Mouse (Mus musculus): ENCODE results near the gene Col6a4. TPM values are rescaled to one million over a fixed set of nuclear protein-coding genes. Genes with fewer than 3 reads are reported as not detected.

Col6a4 gene
- polyA plus RNA-seq, 1 experiment from 2014 or later: not detected

GRCm38 (mm10) chr9:106126786-106127251 is 30.2 kb upstream of the Col6a4 start:
- no peak overlapping the region for H3K4me2 ChIP-seq (ENCODE audit: low read depth, low read length)

DNA sequence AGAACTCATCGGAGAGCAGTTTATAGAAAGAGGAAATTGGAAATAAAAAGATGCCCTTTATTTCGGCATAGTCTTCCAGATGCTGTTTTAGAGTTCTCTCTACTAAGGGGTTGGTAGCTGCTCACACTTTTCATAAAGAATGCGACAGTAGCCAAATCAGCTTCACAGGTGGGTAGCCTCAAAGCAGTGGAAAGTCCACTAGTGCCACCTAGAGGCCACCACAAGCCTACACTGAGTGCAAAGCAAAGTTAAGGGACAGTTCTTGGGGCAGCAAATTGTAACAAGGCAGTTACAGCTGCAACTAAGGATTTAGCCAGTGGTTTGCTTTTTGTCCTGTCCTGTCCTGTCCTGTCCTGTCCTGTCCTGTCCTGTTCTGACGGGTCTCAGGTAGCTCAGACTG is 27.0 kb upstream of the Col6a4 start:
- ATAC-seq (replicated peaks; ENCODE audit: insufficient number of reproducible peaks, low FRiP score, low TSS enrichment, low read depth): no peak
- no peaks in the 10 kb centered on the region for H3K27me3 ChIP-seq (ENCODE audit: control insufficient read depth, insufficient read depth, low read length)
- no peak overlapping the region for H3K9ac ChIP-seq (replicated peaks; ENCODE audit: low read length)
- no peak overlapping the region for H3K4me2 ChIP-seq (ENCODE audit: low read depth, low read length)
- no peaks in the 10 kb centered on the region; the same call in none of the 2 replicates for H3K4me1 ChIP-seq (ENCODE audit: control insufficient read depth, insufficient read depth, low read length)
- no peaks in the 10 kb centered on the region for H3K9me3 ChIP-seq (replicated peaks; ENCODE audit: control insufficient read depth, low read length)
- no peak overlapping the region for H3K4me3 ChIP-seq (ENCODE audit: low read depth, low read length)
- H3K36me3 ChIP-seq (replicated peaks; ENCODE audit: control insufficient read depth, insufficient read depth, low read depth, low read length): no peaks in the 10 kb centered on the region
- DNase-seq (ENCODE audit: low spot score): peak; percentile 71
- 52% methylated on average over 4 of the region's 4 CpGs for WGBS
- no peak overlapping the region for H3K27ac ChIP-seq (replicated peaks; ENCODE audit: low read depth, low read length)

More at GRCm38 (mm10) chr9:106126786-106127251, 30.2 kb upstream of the Col6a4 start:
- peak; percentile 93 for ATAC-seq (replicated peaks; ENCODE audit: insufficient number of reproducible peaks, low FRiP score, low TSS enrichment, low read depth)
- Histone ChIP-seq H3K4me1 (ENCODE audit: control insufficient read depth, insufficient read depth, low read length) (no peaks in the 10 kb centered on the region; the same call in none of the 2 replicates), H3K9me3 (replicated peaks; ENCODE audit: control insufficient read depth, low read length) (no peaks in the 10 kb centered on the region), H3K4me3 (ENCODE audit: low read depth, low read length) (no peak overlapping the region), H3K27me3 (ENCODE audit: control insufficient read depth, insufficient read depth, low read length) (no peaks in the 10 kb centered on the region), H3K36me3 (replicated peaks; ENCODE audit: control insufficient read depth, insufficient read depth, low read depth, low read length) (no peaks in the 10 kb centered on the region), H3K27ac (replicated peaks; ENCODE audit: low read depth, low read length) (no peak overlapping the region), H3K9ac (replicated peaks; ENCODE audit: low read length) (no peak overlapping the region)
- WGBS: 24% methylated on average over 2 of the region's 2 CpGs
- peak; percentile 79 for DNase-seq (ENCODE audit: low spot score)

- H3K36me3 ChIP-seq (replicated peaks; ENCODE audit: control insufficient read depth, insufficient read depth, low read depth, low read length): no peaks in the 10 kb centered on the region
- DNase-seq (ENCODE audit: low spot score) (no peak), ATAC-seq (replicated peaks; ENCODE audit: insufficient number of reproducible peaks, low FRiP score, low TSS enrichment, low read depth) (no peak)
- H3K4me2 ChIP-seq (ENCODE audit: low read depth, low read length): no peak overlapping the region
- H3K9me3 ChIP-seq (replicated peaks; ENCODE audit: control insufficient read depth, low read length): no peaks in the 10 kb centered on the region
- no peak overlapping the region for H3K4me3 ChIP-seq (ENCODE audit: low read depth, low read length)
- no peaks in the 10 kb centered on the region for H3K4me1 ChIP-seq (ENCODE audit: control insufficient read depth, insufficient read depth, low read length)
- H3K9ac ChIP-seq (replicated peaks; ENCODE audit: low read length): no peak overlapping the region
- WGBS: 77% methylated on average over 9 of the region's 9 CpGs
- H3K27me3 ChIP-seq (ENCODE audit: control insufficient read depth, insufficient read depth, low read length): no peaks in the 10 kb centered on the region
- H3K27ac ChIP-seq (replicated peaks; ENCODE audit: low read depth, low read length): no peak overlapping the region
Observed at GRCm38 (mm10) chr9:106119075-106119474, 22.5 kb upstream of the Col6a4 start.

DNA sequence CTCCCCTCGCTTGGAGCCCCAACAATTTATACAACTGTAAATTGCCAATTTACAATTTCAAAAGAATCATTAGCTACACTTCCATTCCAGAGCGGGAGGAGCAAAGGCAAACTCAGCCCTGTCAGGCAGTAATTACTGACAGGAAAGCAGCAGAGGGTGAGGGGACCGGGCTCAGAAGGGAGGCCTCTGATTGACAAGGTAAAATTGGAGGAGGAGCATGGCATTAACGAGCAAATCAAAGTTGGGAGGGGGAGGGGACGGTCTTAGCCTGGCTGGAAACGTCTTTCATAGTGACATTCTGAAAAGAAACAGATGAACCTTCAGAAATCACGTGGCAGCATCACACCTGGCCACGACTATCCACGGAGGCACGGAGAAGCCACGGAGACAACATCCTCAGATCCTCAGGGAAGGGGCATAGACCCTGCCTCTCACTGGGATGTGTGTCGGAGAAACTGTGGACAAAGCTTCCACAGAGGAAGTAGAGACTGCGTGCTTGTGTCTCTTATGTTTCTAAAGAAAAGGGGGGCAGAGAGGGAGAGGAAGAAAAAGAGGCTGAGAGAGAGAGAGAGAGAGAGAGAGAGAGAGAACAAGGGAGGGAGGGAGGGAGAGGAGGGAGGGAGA is 19.3 kb upstream of the Col6a4 start:
- H3K4me1 ChIP-seq (ENCODE audit: control insufficient read depth, insufficient read depth, low read length): no peaks in the 10 kb centered on the region
- WGBS: 22% methylated on average over 13 of the region's 13 CpGs
- H3K27ac ChIP-seq (replicated peaks; ENCODE audit: low read depth, low read length): no peak overlapping the region
- no peaks in the 10 kb centered on the region for H3K27me3 ChIP-seq (ENCODE audit: control insufficient read depth, insufficient read depth, low read length)
- no peak for ATAC-seq (replicated peaks; ENCODE audit: insufficient number of reproducible peaks, low FRiP score, low TSS enrichment, low read depth)
- H3K4me3 ChIP-seq (ENCODE audit: low read depth, low read length): no peak overlapping the region
- H3K4me2 ChIP-seq (ENCODE audit: low read depth, low read length): no peak overlapping the region
- H3K36me3 ChIP-seq (replicated peaks; ENCODE audit: control insufficient read depth, insufficient read depth, low read depth, low read length): no peaks in the 10 kb centered on the region
- H3K9me3 ChIP-seq (replicated peaks; ENCODE audit: control insufficient read depth, low read length): no peaks in the 10 kb centered on the region
- no peak overlapping the region for H3K9ac ChIP-seq (replicated peaks; ENCODE audit: low read length)
- DNase-seq (ENCODE audit: low spot score): peak; percentile 69

DNA sequence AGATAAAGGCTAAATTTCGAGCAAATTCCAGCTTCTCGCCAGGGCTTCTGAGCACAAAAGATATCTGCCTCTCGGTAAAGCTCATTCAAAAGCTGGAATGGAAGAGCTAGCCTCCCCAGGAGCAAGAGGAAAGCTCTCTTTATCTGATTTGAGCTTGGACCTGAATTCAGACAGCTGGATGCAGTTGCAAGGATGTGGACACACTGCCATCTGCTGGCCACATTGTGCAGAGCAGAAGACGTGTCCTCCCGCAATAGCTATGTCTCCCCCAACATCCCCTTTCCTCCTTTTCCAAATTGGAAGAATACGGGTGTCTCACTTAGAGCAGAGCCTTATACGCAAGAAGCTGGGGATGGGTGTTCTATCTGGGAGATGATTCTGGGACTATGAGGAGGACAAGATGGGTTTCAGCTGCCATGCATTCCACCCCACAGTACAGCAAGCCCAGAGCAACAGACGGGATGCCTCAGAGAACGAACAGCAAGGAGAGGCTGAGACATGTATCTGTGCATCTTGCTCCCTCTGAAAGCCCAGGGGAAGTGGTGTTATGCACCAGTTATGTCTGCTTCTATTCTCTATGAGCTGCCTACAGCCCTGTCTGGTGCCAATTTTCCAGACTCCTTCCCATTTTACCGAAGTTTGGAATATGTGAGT is 16.3 kb upstream of the Col6a4 start:
- ATAC-seq (replicated peaks; ENCODE audit: insufficient number of reproducible peaks, low FRiP score, low TSS enrichment, low read depth) (no peak), DNase-seq (ENCODE audit: low spot score) (peak; percentile 80)
- H3K4me1 ChIP-seq (ENCODE audit: control insufficient read depth, insufficient read depth, low read length): no peaks in the 10 kb centered on the region
- 35% methylated on average over 10 of the region's 10 CpGs for WGBS
- no peak overlapping the region for H3K27ac ChIP-seq (replicated peaks; ENCODE audit: low read depth, low read length)
- H3K36me3 ChIP-seq (replicated peaks; ENCODE audit: control insufficient read depth, insufficient read depth, low read depth, low read length): no peaks in the 10 kb centered on the region
- no peaks in the 10 kb centered on the region for H3K9me3 ChIP-seq (replicated peaks; ENCODE audit: control insufficient read depth, low read length)
- H3K27me3 ChIP-seq (ENCODE audit: control insufficient read depth, insufficient read depth, low read length): no peaks in the 10 kb centered on the region
- no peak overlapping the region for H3K4me3 ChIP-seq (ENCODE audit: low read depth, low read length)
- no peak overlapping the region for H3K4me2 ChIP-seq (ENCODE audit: low read depth, low read length)
- no peak overlapping the region for H3K9ac ChIP-seq (replicated peaks; ENCODE audit: low read length)

DNA sequence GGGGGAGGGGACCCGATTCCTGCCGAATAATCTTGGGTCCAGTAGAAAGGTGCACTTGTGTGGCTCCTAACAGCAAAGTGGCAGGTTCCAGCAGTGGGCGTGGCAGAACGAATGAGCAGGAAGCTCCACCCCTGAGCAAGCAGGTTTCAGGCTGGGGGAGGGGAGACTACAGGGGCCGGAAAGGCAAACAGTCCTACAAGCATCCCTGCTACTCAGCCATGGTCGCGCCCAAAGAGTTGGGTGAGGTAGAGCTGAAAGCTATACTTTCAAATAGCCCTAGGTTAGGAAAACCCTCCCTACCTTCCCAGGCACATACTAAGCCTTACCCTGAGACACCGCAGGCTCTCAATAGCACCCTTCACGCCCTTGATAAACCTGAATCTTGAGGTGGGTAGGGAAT is 9.7 kb upstream of the Col6a4 start:
- WGBS: 79% methylated on average over 9 of the region's 9 CpGs
- no peak overlapping the region for H3K9ac ChIP-seq (replicated peaks; ENCODE audit: low read length)
- ATAC-seq (replicated peaks; ENCODE audit: insufficient number of reproducible peaks, low FRiP score, low TSS enrichment, low read depth) (no peak), DNase-seq (ENCODE audit: low spot score) (no peak)
- H3K36me3 ChIP-seq (replicated peaks; ENCODE audit: control insufficient read depth, insufficient read depth, low read depth, low read length): no peaks in the 10 kb centered on the region
- no peaks in the 10 kb centered on the region for H3K9me3 ChIP-seq (replicated peaks; ENCODE audit: control insufficient read depth, low read length)
- H3K4me1 ChIP-seq (ENCODE audit: control insufficient read depth, insufficient read depth, low read length): no peaks in the 10 kb centered on the region
- H3K27me3 ChIP-seq (ENCODE audit: control insufficient read depth, insufficient read depth, low read length): no peaks in the 10 kb centered on the region
- H3K4me3 ChIP-seq (ENCODE audit: low read depth, low read length): no peak overlapping the region
- H3K27ac ChIP-seq (replicated peaks; ENCODE audit: low read depth, low read length): no peak overlapping the region
- H3K4me2 ChIP-seq (ENCODE audit: low read depth, low read length): no peak overlapping the region

DNA sequence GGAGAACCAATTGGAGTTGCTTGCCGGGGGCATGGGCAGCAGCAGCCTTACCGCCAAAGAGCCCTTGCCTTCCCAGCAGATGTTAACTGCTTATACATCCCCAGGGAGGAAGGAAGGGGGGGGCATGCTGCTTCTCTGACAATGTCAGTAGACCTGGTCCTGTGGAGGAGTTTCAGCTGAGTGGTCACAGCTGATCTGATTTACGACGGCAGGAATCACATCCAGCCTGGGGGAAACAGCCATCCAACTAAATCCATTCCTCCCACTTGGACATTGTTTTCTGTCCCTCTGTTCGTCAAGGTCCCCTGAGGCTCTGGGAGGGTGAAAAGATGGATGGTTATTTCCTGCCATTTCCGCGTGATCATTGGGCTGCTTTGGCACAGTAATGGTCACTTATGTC is 7.8 kb upstream of the Col6a4 start:
- Histone ChIP-seq H3K27ac (replicated peaks; ENCODE audit: low read depth, low read length) (no peak overlapping the region), H3K4me1 (ENCODE audit: control insufficient read depth, insufficient read depth, low read length) (no peaks in the 10 kb centered on the region), H3K4me3 (ENCODE audit: low read depth, low read length) (no peak overlapping the region), H3K4me2 (ENCODE audit: low read depth, low read length) (no peak overlapping the region), H3K9ac (replicated peaks; ENCODE audit: low read length) (no peak overlapping the region), H3K27me3 (ENCODE audit: control insufficient read depth, insufficient read depth, low read length) (no peaks in the 10 kb centered on the region), H3K36me3 (replicated peaks; ENCODE audit: control insufficient read depth, insufficient read depth, low read depth, low read length) (no peaks in the 10 kb centered on the region), H3K9me3 (replicated peaks; ENCODE audit: control insufficient read depth, low read length) (no peaks in the 10 kb centered on the region)
- DNase-seq (ENCODE audit: low spot score) (no peak), ATAC-seq (replicated peaks; ENCODE audit: insufficient number of reproducible peaks, low FRiP score, low TSS enrichment, low read depth) (no peak)
- WGBS: 78% methylated on average over 7 of the region's 7 CpGs

DNA sequence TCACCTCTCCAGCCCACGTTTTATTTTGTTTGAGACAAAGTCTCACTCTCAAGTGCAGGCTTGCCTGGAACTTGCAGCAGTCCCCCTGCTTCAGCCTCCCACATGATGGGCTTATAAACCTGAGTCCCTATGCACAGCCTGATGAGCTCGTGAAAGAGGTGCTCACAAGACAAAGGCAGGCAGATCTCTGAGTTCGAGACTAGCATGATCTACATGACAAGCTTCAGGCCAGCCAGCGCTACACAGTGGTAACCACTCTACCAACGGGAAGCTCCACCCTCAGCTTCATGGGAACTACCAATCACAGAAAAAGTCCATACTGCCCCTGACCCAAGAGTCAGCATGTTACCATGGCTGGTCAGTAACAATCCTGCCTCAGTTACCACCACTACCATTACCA is 4.6 kb upstream of the Col6a4 start:
- 74% methylated on average over 5 of the region's 5 CpGs for WGBS
- no peak overlapping the region for H3K4me3 ChIP-seq (ENCODE audit: low read depth, low read length)
- no peaks in the 10 kb centered on the region for H3K36me3 ChIP-seq (replicated peaks; ENCODE audit: control insufficient read depth, insufficient read depth, low read depth, low read length)
- H3K27me3 ChIP-seq (ENCODE audit: control insufficient read depth, insufficient read depth, low read length): no peaks in the 10 kb centered on the region
- H3K4me1 ChIP-seq (ENCODE audit: control insufficient read depth, insufficient read depth, low read length): no peaks in the 10 kb centered on the region
- H3K9ac ChIP-seq (replicated peaks; ENCODE audit: low read length): no peak overlapping the region
- H3K9me3 ChIP-seq (replicated peaks; ENCODE audit: control insufficient read depth, low read length): no peaks in the 10 kb centered on the region
- ATAC-seq (replicated peaks; ENCODE audit: insufficient number of reproducible peaks, low FRiP score, low TSS enrichment, low read depth): no peak
- H3K27ac ChIP-seq (replicated peaks; ENCODE audit: low read depth, low read length): no peak overlapping the region
- no peak overlapping the region for H3K4me2 ChIP-seq (ENCODE audit: low read depth, low read length)
- DNase-seq (ENCODE audit: low spot score): no peak

All from embryonic facial prominence, embryonic 11.5 days (tissue).